Mouse (Mus musculus) forebrain, embryonic 13.5 days (tissue): Measurements from ENCODE around the gene Hnrnpab. TPM values are rescaled to one million over a fixed set of nuclear protein-coding genes. Genes with fewer than 3 reads are reported as not detected.

Source experiments
- polyA plus RNA-seq: library from polyadenylated mRNA; unstranded; fragments of >200 nt; fragmentation: Nextera tagmentation; extraction: Ambion mirVana; gene quantifications from 2 replicates; pipeline ENCODE4 v1.2.1, GENCODE M21; 2015

The Hnrnpab gene
- polyA plus RNA-seq, 1 experiment from 2014 or later, result 646 TPM

Other genes with a start within 250 kb of the Hnrnpab start
- gene Phykpl, start 22.1 kb downstream of the Hnrnpab start, polyA plus RNA-seq, result 13.4 and 14.1 TPM in 2 replicates
- 123 and 141 TPM in 2 replicates for gene Nhp2, start 12.9 kb upstream of the Hnrnpab start, polyA plus RNA-seq
- gene Rmnd5b, start 29.0 kb upstream of the Hnrnpab start, polyA plus RNA-seq, result 53.8 and 61.2 TPM in 2 replicates
- gene N4bp3, start 44.0 kb upstream of the Hnrnpab start, polyA plus RNA-seq, result 7.7 and 8.4 TPM in 2 replicates
- gene D930048N14Rik, start 44.1 kb upstream of the Hnrnpab start, polyA plus RNA-seq, result 0.44 and 0.54 TPM in 2 replicates
- 105 and 119 TPM in 2 replicates for gene 0610009B22Rik, start 82.0 kb upstream of the Hnrnpab start, polyA plus RNA-seq
- gene Sec24a, start 156.8 kb upstream of the Hnrnpab start, polyA plus RNA-seq, result 11.0 and 11.7 TPM in 2 replicates
- 140 and 146 TPM in 2 replicates for gene Sar1b, start 156.8 kb upstream of the Hnrnpab start, polyA plus RNA-seq